Mouse (Mus musculus): ENCODE data around the gene Mpo. TPM values are rescaled to one million over a fixed set of nuclear protein-coding genes. Genes with fewer than 3 reads are reported as not detected.

Gene Mpo
- polyA plus RNA-seq, 1 experiment from 2014 or later, result 0.64 TPM

DNA sequence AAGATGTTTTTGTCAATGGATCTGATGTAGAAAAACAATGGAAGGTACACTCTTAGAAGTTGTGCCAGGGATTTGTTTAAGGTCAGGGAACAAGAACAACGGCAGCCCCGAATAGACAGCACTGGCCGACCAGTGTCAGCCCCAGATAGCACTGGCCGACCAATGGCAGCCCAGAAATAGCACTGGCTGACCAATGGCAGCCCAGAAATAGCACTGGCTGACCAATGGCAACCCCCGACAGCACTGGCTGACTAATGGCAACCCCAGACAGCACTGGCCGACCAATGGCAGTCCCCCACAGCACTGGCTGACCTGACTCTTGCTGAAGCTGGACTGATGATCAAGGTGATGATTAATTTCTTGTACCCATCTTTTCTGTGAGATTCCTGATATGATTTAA lies 54.5 kb downstream of the Mpo start:
- ATAC-seq (ENCODE audit: low read depth), result no peak
- no peak overlapping the region for H3K4me2 ChIP-seq (ENCODE audit: low read depth, low read length)
- no peaks in the 10 kb centered on the region for H3K27me3 ChIP-seq (ENCODE audit: control insufficient read depth, insufficient read depth, low read depth, low read length)
- H3K9me3 ChIP-seq (ENCODE audit: control insufficient read depth, low read length), result no peaks in the 10 kb centered on the region
- 57% methylated on average over 6 of the region's 6 CpGs for WGBS
- H3K36me3 ChIP-seq (ENCODE audit: control insufficient read depth, insufficient read depth, low read length), result no peaks in the 10 kb centered on the region
- no peaks in the 10 kb centered on the region for H3K4me1 ChIP-seq (replicated peaks; ENCODE audit: control insufficient read depth, insufficient read depth, low read length)
- no peak overlapping the region for H3K9ac ChIP-seq (ENCODE audit: low read length)
- no peak overlapping the region for H3K4me3 ChIP-seq (ENCODE audit: low read length)
- no peak overlapping the region for H3K27ac ChIP-seq (ENCODE audit: low read length)

DNA sequence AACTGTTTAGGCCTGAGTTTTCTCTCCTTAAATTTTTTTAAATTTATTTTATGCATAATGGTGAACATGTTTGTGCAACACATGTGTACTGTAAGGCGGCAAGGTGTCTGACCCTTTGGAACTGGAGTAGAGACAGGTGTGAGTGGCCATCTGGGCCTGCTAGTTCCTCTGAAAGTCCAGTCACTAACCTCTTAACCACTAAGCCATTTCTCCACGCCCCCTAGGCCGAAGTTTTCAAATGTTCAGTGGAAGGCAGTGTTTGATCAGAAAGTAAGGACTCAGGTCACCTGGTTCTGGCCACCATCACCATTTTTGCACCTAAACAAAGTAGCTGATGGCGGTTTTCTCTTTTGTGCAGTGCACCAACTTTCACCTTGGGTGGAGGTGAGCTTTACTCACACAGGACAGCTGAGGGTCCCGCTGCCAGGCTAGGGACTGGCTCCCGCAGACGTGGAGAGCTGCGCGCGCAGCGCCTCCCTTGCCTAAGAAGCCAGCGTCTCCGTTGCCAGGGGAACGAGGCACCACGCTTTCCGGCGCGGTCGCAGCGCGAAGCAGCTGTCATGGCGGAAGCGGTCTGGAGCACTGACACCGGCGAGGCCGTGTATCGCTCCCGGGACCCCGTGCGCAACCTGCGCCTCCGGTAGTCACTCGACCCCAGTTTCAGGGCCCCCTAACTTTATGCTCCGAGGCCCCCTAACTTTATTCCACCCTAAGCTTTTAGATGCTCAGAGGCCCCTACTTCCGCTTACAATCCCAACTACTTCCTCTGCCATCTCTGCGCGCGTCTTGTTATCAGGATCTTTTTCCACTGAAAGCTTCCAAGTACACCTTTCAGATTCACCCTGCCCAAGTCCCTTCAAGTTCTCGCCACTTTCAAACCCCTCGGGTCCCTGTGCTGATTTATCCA lies 59.6 kb downstream of the Mpo start, which contains the start of gene Mks1:
Mks1 (plus strand) TSS at position 526 of the 907 bp plus-strand sequence.
- H3K4me1 ChIP-seq (replicated peaks; ENCODE audit: control insufficient read depth, insufficient read depth, low read length), result peaks cover 4% of the 10 kb centered on the region
- H3K27ac ChIP-seq (ENCODE audit: low read length), result peak within 1 kb of the TSS; percentile 16; the same call in 1 of the 2 replicates
- peak within 1 kb of the TSS; percentile 71 for H3K4me3 ChIP-seq (ENCODE audit: low read length)
- peak; percentile 97 for ATAC-seq (ENCODE audit: low read depth)
- H3K36me3 ChIP-seq (ENCODE audit: control insufficient read depth, insufficient read depth, low read length), result no peaks in the 10 kb centered on the region
- H3K9me3 ChIP-seq (ENCODE audit: control insufficient read depth, low read length), result no peaks in the 10 kb centered on the region
- H3K9ac ChIP-seq (ENCODE audit: low read length), result peak within 1 kb of the TSS; percentile 70
- no peaks in the 10 kb centered on the region for H3K27me3 ChIP-seq (ENCODE audit: control insufficient read depth, insufficient read depth, low read depth, low read length)
- 3% methylated on average over 40 of the region's 40 CpGs for WGBS
- peak within 1 kb of the TSS; percentile 91 for H3K4me2 ChIP-seq (ENCODE audit: low read depth, low read length)

DNA sequence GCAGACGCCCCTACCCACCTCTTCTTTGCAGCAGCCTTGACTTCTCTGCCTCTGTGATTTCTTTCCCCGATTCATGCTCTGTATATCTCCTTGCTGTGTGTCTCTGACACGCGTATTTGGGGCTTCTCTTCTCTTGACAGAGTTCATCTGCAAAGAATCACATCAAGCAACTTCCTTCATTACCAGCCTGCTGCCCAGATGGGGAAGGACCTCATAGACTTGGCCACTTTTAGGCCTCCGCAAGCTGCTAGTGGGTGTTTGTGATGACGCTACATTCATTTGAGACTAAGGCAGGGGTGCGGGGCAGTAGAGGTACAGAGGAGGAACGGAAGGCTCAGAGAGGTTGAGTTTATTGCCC lies 60.2 kb downstream of the Mpo start:
- peak overlapping the region; percentile 71 for H3K4me3 ChIP-seq (ENCODE audit: low read length)
- peak overlapping the region; percentile 70 for H3K9ac ChIP-seq (ENCODE audit: low read length)
- 25% methylated on average over 8 of the region's 8 CpGs for WGBS
- no peak for ATAC-seq (ENCODE audit: low read depth)
- H3K4me1 ChIP-seq (replicated peaks; ENCODE audit: control insufficient read depth, insufficient read depth, low read length), result peaks cover 4% of the 10 kb centered on the region
- H3K36me3 ChIP-seq (ENCODE audit: control insufficient read depth, insufficient read depth, low read length), result no peaks in the 10 kb centered on the region; the same call in 1 of the 2 replicates
- H3K9me3 ChIP-seq (ENCODE audit: control insufficient read depth, low read length), result no peaks in the 10 kb centered on the region
- H3K27me3 ChIP-seq (ENCODE audit: control insufficient read depth, insufficient read depth, low read depth, low read length), result no peaks in the 10 kb centered on the region
- peak overlapping the region; percentile 16; the same call in 1 of the 2 replicates for H3K27ac ChIP-seq (ENCODE audit: low read length)
- H3K4me2 ChIP-seq (ENCODE audit: low read depth, low read length), result peak overlapping the region; percentile 91

MicroRNAs within 50 kb of the gene (microRNA counts, 519-probe panel; counts per million panel counts)
- microRNA mmu-miR-142-3p, result 4,213 counts per million, percentile 85 among the panel's probes with 10 or more counts
- microRNA mmu-miR-142-5p, result 3,808 counts per million, percentile 77 among the panel's probes with 10 or more counts

Small RNAs within 50 kb of the gene (microRNA-seq; reads per million reads assigned to microRNA genes)
- not detected for gene Mir142
- not detected for gene Mir142b

Other genes with a start within 250 kb of the Mpo start
- not detected in 2 replicates for gene Gm11492, start 226.9 kb upstream of the Mpo start, polyA plus RNA-seq (2015; fragmentation: Nextera tagmentation; extraction: Ambion mirVana)
- gene Sept4, start 224.7 kb upstream of the Mpo start, polyA plus RNA-seq (2015; fragmentation: Nextera tagmentation; extraction: Ambion mirVana), result 96.9 and 111 TPM in 2 replicates
- gene Mtmr4, start 201.4 kb upstream of the Mpo start, polyA plus RNA-seq (2015; fragmentation: Nextera tagmentation; extraction: Ambion mirVana), result 33.5 and 33.9 TPM in 2 replicates
- 0.25 and 0.26 TPM in 2 replicates for gene Hsf5, start 176.4 kb upstream of the Mpo start, polyA plus RNA-seq (2015; fragmentation: Nextera tagmentation; extraction: Ambion mirVana)
- gene Rnf43, start 130.9 kb upstream of the Mpo start, polyA plus RNA-seq (2015; fragmentation: Nextera tagmentation; extraction: Ambion mirVana), result 15.8 and 16.5 TPM in 2 replicates
- gene Supt4a, start 56.0 kb upstream of the Mpo start, polyA plus RNA-seq (2015; fragmentation: Nextera tagmentation; extraction: Ambion mirVana), result 143 and 167 TPM in 2 replicates
- 1.6 and 2.3 TPM in 2 replicates for gene Tspoap1, start 33.0 kb upstream of the Mpo start, polyA plus RNA-seq (2015; fragmentation: Nextera tagmentation; extraction: Ambion mirVana)
- gene Lpo, start 34.7 kb downstream of the Mpo start, polyA plus RNA-seq (2015; fragmentation: Nextera tagmentation; extraction: Ambion mirVana), result 0.23 TPM in 1 of 2 replicates, not detected in the other
- 14.7 and 15.5 TPM in 2 replicates for gene Mks1, start 59.6 kb downstream of the Mpo start, polyA plus RNA-seq (2015; fragmentation: Nextera tagmentation; extraction: Ambion mirVana)
- not detected in 2 replicates for gene Epx, start 82.0 kb downstream of the Mpo start, polyA plus RNA-seq (2015; fragmentation: Nextera tagmentation; extraction: Ambion mirVana)
- gene Olfr462, start 98.7 kb downstream of the Mpo start, polyA plus RNA-seq (2015; fragmentation: Nextera tagmentation; extraction: Ambion mirVana), result not detected in 2 replicates
- gene Olfr463, start 103.8 kb downstream of the Mpo start, polyA plus RNA-seq (2015; fragmentation: Nextera tagmentation; extraction: Ambion mirVana), result not detected in 2 replicates
- not detected in 2 replicates for gene Olfr464, start 127.4 kb downstream of the Mpo start, polyA plus RNA-seq (2015; fragmentation: Nextera tagmentation; extraction: Ambion mirVana)
- 23.4 and 24.5 TPM in 2 replicates for gene Dynll2, start 194.0 kb downstream of the Mpo start, polyA plus RNA-seq (2015; fragmentation: Nextera tagmentation; extraction: Ambion mirVana)

All from lung, embryonic 16.5 days (tissue).